Mouse (Mus musculus): ENCODE measurements around the gene Bbs2.
A peak's percentile ranks its signal among the peaks of the same experiment; 100 is the strongest.
"Not testable (repeated sequence)": the region's sequence is repeated elsewhere in the genome, so short reads cannot be mapped to it uniquely, and the experiment has no call there.

Bbs2 gene

DNA sequence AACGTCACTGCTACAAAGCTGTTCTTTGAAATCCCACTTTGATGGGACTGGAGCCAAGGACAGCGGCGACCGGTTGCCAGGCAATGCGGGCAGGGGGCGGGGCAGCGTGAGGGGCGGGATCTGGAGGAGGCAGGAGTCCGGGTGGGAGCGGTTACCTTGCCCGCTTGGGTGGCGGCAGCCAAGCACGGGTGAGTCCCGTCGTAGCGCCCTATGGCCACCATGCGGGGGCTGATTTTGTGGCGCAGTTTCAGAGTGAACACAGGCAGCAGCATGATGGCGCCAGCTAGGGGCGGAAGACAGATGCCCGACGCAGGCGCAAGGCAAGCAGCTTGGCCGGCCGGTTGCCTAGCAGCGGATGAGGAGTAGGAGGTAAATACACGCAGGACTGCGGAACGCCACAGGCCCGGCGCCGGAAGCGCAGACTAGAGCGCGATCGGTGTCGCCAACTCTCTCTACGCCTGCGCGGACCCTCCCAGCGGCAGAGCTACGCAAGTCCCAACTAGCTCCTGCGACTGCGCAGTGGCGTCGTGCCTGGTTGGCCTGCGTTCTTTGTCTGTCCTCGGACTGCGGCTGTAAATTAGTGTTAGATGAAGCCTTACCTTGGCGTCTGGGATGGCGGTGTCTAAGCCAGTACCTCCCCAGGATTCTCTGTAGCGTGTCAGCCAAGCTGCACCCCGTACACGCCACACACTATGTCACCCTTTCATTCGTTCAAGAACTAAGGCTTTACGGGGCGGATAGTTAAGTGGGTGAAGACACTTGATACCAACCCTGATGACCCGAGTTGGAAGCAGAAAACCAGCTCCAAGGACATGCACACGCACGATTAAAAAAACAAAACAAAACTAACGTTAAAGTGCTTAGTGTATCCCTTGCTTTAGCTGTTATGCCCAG, at the start of gene Bbs2:
Bbs2 (minus strand) TSS at position 848 of the 894 bp plus-strand sequence.
- peak; percentile 100 for DNase-seq (ENCODE audit: low spot score in 2 of 2)

- peak in 1 of 2 experiments; percentile 66 for DNase-seq (ENCODE audit: low spot score in 2 of 2)
These were observed 49.5 kb upstream of the Bbs2 start for GRCm38 (mm10) chr8:94148236-94148635.

DNA sequence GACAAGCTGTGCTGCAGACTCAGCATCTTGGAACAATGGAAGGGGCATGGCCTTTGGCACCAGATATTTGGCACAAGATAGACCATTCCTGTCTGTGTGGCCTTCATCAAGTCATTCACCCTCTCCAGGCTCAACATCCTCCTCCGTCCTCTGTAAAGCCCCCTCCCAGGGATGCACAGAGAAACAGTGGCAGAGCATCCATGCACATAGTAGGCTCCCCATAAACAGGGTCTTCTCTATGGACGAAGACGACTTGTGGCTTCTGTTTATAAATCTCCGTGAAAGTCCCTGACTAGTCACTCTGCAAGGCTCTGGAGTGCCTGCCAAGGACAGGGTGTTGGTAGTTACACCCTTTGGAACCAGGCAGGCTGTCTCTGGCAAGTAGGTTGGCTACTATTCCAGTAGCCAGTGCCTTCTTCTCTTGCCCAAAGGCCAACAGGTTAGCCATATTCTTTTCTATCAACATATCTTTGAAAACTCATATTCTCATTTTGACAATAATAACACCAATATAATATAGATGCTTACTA, 41.6 kb upstream of the Bbs2 start:
- no peak for DNase-seq (ENCODE audit: low spot score in 2 of 2)

- DNase-seq (ENCODE audit: low spot score in 2 of 2): no peak
These were observed 38.2 kb upstream of the Bbs2 start, which contains the start of gene Mt4 for GRCm38 (mm10) chr8:94136933-94137332. Gene Mt4, plus strand, starts transcription at chr8:94137197.

DNA sequence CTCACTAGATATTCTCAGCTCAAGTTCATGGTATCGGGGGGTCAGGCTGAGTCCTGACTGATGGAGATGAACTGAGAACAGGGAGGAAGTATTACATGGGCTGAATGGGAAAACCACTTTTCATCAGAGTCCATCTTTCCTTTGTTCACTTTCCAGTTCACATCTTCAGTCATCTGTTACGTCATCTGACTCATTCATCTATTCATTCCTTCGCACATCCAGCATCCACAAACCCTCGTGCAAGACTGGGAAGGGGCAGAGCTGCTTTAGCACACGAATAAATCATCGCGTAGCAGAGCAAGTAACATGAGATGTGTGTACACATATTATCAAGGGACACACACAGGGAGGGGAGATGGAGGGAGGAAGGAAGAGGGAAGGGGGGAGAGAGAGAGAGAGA, 37.5 kb upstream of the Bbs2 start:
- no peak for DNase-seq (ENCODE audit: low spot score in 2 of 2)

- no peak for DNase-seq (ENCODE audit: low spot score in 2 of 2)
These were observed 36.8 kb upstream of the Bbs2 start for GRCm38 (mm10) chr8:94135556-94135955.

GRCm38 (mm10) chr8:94134601-94135000, 35.9 kb upstream of the Bbs2 start:
- DNase-seq (ENCODE audit: low spot score in 2 of 2): not testable (repeated sequence)

DNA sequence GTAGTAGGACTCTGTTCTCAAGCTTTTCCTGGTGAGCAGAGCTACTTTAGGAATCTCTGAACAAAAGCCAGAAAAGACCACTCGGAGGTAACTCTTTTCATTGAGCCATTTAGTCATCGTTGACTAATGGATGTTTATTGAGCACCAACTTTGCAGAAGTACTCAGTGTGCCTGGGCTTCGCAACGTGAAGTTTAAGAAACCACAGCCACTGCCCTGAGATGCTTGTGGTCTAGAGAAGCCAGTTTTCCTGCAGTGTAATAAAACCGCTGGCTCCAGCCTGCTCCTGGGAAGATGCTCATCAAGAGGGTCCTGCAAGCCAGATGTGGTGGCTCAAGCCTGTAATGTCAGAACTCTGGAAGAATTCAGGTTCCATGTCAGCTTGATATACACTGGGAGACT, 33.4 kb upstream of the Bbs2 start:
- DNase-seq (ENCODE audit: low spot score in 2 of 2): no peak

- no peak for DNase-seq (ENCODE audit: low spot score in 2 of 2)
These were observed 31.4 kb upstream of the Bbs2 start for GRCm38 (mm10) chr8:94130126-94130525.

GRCm38 (mm10) chr8:94129133-94129789, 30.5 kb upstream of the Bbs2 start:
- no peak for DNase-seq (ENCODE audit: low spot score in 2 of 2)

- no peak for DNase-seq (ENCODE audit: low spot score in 2 of 2)
These were observed 29.0 kb upstream of the Bbs2 start for GRCm38 (mm10) chr8:94127711-94128110.

DNA sequence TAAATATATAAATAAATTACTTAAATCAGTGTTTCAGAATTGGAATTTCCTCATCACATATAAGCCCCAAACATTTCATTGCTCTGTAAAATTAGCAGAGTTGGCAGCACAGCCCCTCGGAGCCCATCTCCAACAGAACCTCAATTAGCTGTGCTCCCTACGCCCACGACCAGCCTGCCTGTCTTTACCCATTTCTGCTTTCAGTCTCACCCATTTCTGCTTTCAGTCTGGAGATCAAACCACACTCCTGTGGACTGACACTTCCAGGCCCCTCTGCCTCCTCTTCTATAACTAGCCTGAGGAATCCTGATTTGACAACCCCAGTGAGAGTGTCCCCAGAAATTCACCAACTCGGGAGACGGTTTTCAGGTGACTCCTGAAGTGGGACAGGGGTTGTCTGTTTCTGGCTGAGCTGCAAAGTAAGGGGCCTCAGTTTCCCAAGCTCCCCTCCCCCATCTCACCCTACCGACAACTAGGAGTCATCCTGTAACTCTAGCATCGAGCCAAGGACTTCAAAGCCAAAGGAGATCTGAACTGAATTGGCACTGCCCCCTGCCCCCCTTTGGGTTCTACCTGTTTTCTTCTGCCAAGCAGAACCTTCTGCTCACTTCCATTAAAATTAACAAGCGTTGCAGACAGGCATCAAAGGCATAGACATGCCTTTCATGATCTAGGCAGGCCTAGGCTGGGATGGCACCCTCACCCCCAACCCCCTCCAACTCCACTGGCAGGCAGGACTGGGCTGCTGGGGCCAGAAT, 24.2 kb upstream of the Bbs2 start:
- peak; percentile 37 to 49 for DNase-seq (ENCODE audit: low spot score in 2 of 2)

DNA sequence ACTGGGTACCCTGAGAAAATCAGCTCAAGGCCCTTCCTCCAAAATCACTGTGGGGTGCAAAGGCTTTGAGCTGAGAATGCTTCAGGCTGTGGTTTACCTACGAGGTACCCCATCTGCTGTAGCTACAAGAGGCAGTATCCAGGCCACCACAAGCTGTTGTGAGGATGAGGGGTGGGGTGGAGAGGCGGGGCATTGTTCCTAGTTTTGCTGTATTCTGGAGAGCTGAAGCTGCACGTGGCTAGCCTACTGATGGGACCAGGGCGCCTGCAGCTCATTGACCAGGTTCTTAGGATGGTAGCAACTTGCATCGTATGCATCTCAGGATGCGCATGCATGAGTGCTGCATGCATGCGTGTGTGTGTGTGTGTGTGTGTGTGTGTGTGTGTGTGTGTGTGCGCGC, 22.9 kb upstream of the Bbs2 start:
- peak; percentile 61 to 65 for DNase-seq (ENCODE audit: low spot score in 2 of 2)

DNA sequence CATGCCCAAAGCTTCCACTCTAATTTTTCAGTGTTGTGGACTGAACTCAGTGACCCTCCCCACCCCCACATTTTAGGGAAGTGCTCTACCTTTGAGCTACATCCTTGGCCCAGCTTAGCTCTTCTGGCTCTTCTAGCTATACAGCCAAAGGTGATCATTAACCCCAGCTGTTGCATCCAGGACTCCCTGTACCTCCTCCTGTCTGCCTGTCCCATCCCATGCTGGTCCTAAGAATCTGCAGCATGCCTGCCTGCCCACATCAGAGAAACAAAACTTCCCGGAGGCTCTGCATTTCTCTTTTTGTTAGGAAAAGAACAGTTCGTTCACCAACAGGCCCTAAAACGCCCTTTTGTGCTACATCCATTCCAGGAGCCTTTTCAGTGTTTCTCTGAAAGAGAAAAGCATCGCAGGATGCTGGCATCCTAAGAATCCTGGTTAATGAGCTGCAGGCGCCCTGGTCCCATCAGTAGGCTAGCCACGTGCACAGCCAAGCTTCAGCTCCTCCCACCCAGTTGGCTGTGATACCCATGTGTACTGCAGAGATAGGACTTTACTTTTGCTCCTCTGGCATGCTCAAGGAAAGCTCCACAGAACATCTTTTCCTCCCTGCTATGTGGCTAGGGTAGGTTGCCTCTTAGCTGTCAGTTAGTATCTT, 20.2 kb upstream of the Bbs2 start:
- peak; percentile 80 to 87 for DNase-seq (ENCODE audit: low spot score in 2 of 2)

DNA sequence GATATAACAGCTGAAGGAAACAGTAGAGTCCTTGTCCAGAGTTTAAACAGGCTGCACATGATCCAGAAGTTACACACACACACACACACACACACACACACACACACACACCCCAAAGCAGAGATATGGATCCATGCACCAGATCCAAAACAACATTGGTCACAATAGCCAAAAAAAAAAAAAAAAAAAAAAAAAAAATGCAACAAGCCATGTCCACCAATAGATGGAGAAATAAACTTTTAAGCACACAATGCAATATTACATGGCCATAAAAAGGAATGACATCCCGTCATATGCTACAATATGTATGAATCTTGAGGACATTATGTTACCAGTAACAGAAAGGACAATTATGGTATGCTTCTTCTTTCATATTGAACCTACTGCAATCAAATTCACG, 15.2 kb upstream of the Bbs2 start:
- DNase-seq (ENCODE audit: low spot score in 2 of 2): no peak

DNA sequence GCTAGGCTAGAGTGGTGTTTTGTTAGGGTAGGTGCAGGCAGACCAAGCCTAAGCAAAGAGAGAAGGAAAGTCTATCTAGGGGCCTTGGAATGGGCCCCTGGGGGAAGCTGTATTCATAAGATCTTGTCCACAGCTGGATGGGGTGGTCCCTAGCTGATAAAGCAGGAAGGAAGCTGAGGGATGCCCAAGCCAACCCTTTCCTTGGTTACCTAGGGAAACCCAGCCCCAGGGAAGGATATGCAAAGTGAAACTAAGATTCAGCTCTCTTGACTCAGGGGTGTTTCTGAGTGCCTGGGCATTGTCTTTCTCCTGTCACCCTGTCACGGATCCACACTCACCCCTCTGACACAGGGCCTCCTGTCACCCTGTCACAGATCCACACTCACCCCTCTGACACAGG, 14.7 kb upstream of the Bbs2 start:
- no peak for DNase-seq (ENCODE audit: low spot score in 2 of 2)

- no peak for DNase-seq (ENCODE audit: low spot score in 2 of 2)
These were observed 11.9 kb upstream of the Bbs2 start for GRCm38 (mm10) chr8:94110526-94111177.

DNA sequence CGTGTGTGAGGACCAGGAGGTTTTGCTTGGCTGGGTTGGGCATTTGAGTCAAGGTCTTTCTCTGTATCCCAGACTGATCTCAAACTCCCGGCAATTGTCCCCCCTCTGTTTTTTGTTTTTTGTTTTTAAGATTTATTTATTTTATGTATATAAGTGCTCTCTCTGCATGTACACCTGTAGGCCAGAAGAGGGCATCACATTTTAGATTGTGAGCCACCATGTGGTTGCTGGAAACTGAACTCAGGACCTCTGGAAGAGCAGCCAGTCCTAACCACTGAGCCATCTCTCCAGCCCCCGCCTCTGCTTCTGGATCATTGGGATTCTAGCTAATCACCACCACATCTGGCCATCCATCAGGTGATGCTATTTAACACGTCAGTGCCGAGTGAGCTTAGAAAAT, 11.1 kb upstream of the Bbs2 start:
- DNase-seq (ENCODE audit: low spot score in 2 of 2): no peak

- DNase-seq (ENCODE audit: low spot score in 2 of 2): no peak
These were observed 10.7 kb upstream of the Bbs2 start for GRCm38 (mm10) chr8:94109396-94109795.

DNA sequence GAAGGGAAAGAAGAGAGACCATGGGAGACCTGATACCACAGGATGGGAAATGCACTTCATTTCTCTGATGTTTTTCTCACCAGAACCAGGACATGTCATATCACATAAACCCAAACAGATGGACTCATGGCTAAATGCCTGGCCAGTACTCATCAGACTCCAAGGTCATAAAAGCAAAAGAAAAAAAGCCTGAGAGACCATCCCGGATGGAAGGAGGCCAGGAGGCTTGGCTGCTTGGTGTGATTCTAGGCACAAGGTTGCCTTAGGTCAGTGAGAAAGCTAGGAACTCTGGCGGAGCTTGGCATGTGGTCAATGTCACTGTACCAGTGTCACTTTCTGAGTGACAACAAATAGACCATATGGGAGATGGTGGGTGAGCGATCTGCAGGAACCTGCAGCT, 9.1 kb upstream of the Bbs2 start:
- no peak for DNase-seq (ENCODE audit: low spot score in 2 of 2)

- peak; percentile 65 to 66 for DNase-seq (ENCODE audit: low spot score in 2 of 2)
These were observed 5.4 kb upstream of the Bbs2 start for GRCm38 (mm10) chr8:94104146-94104545.
